7 mouse cellular contexts compared by ENCODE assay signal in the genomic region with DNA sequence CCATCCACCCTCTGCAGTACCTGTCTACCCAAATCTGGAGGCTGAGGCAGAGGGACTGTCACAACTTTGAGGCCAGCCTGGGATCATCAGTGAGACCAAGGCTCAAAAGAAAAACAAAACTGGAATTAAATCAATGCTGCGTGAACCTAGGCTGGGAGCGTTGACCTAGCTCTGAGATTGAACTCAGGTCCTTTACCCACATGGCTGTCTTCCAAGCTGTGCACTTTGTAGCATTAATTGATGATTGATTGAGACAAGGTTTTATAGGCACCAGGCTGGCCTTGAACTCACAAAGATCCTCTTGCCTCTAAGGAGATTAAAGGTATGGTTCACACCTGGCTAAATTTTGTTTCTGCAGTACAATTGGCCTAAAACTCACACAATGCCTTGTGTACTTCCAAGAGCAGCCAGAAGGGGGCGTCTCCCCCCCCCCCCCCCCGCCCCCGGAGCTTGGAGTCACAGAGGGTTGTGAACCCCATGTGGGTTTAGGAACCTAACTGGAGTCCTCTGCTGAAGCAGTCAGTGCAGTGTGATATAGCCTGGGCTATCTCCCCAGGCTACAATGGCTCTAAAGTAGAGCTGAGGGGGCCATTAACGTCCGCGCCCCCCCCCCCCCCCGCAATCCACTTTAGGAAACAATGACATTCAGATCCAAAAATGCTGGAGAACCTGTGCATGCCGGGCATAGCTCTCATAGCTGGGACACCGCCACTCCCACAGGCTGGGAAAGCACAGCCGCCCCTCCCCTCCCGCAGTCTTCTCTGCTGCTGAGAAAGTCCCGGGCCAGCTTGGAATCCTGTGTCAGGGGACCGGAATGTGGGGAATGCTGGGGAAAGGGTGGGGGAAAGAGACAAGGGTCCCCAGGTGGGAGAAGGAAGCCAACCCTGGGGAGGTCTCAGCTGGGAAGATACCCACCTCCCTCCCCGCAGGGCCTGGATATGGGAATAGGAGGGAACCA. TPM values are rescaled to one million over a fixed set of nuclear protein-coding genes. Genes with fewer than 3 reads are reported as not detected.
DNase-seq lines count a peak whose midpoint lies in the region; ATAC-seq and TF ChIP-seq lines count a peak whose summit lies in the region.

No protein-coding gene starts in this region.

- H3K27me3 ChIP-seq in CH12.LX (replicated peaks), result no peaks in the 10 kb centered on the region
- peaks cover 5% of the 10 kb centered on the region; the same call in 1 of the 2 replicates for H3K27me3 ChIP-seq in forebrain, embryonic 13.5 days
- H3K27me3 ChIP-seq in intestine, embryonic 16.5 days (replicated peaks; ENCODE audit: control insufficient read depth, insufficient read depth, low read length), result no peaks in the 10 kb centered on the region
- no peaks in the 10 kb centered on the region for H3K27me3 ChIP-seq in stomach, embryonic 16.5 days (ENCODE audit: control insufficient read depth, insufficient read depth, low read length)

- H3K4me3 ChIP-seq in CH12.LX (replicated peaks in 1 of 3; ENCODE audit: low read depth in 2 of 3, low read length in 2 of 3, poor library complexity in 1 of 3), result no peak overlapping the region
- H3K4me3 ChIP-seq in forebrain, embryonic 13.5 days, result no peak overlapping the region
- no peak overlapping the region for H3K4me3 ChIP-seq in intestine, embryonic 16.5 days (ENCODE audit: low read length)
- H3K4me3 ChIP-seq in stomach, embryonic 16.5 days (replicated peaks; ENCODE audit: low read length), result no peak overlapping the region

- H3K36me3 ChIP-seq in CH12.LX (replicated peaks in 1 of 2; ENCODE audit: control insufficient read depth in 1 of 2, insufficient read depth in 1 of 2, low read length in 1 of 2), result no peaks in the 10 kb centered on the region
- no peaks in the 10 kb centered on the region for H3K36me3 ChIP-seq in forebrain, embryonic 13.5 days (ENCODE audit: poor library complexity, severe bottlenecking)
- no peaks in the 10 kb centered on the region for H3K36me3 ChIP-seq in intestine, embryonic 16.5 days (ENCODE audit: control insufficient read depth, insufficient read depth, low read length)
- no peaks in the 10 kb centered on the region for H3K36me3 ChIP-seq in stomach, embryonic 16.5 days (ENCODE audit: control insufficient read depth, insufficient read depth, low read length)

- peak; percentile 44 for DNase-seq in 416B (ENCODE audit: low read depth)
- DNase-seq in CH12.LX (ENCODE audit: extremely low read depth), result no peak
- DNase-seq in lung, adult 18-20 months, result peak; percentile 91 to 92

- WGBS in forebrain, embryonic 13.5 days, result 13% methylated on average over 16 of the region's 16 CpGs
- 13% methylated on average over 16 of the region's 16 CpGs for WGBS in intestine, embryonic 16.5 days
- WGBS in stomach, embryonic 16.5 days, result 13% methylated on average over 15 of the region's 16 CpGs

- peak; percentile 54 to 65 for TF ChIP-seq CTCF in CH12.LX (conservative IDR thresholded peaks at IDR 0.05 in 1 of 2, IDR thresholded peaks at IDR 0.05 in 1 of 2; ENCODE audit: low read depth in 2 of 2, low read length in 2 of 2)

- peak; percentile 57; the same call in 1 of the 2 replicates for ATAC-seq in forebrain, embryonic 13.5 days
- peak; percentile 60 for ATAC-seq in intestine, embryonic 16.5 days
- ATAC-seq in stomach, embryonic 16.5 days (ENCODE audit: insufficient read depth, low FRiP score), result peak; percentile 62; the same call in 1 of the 2 replicates
- ATAC-seq in monocyte, adult 5-6 weeks (replicated peaks; ENCODE audit: insufficient number of reproducible peaks, low FRiP score, low TSS enrichment, poor library complexity, severe bottlenecking), result no peak

- peaks cover 20 to 46% of the 10 kb centered on the region in 2 experiments for H3K4me1 ChIP-seq in CH12.LX (ENCODE audit: control insufficient read depth in 1 of 2, insufficient read depth in 2 of 2)
- H3K4me1 ChIP-seq in forebrain, embryonic 13.5 days, result peaks cover 9% of the 10 kb centered on the region; the same call in 1 of the 2 replicates
- H3K4me1 ChIP-seq in intestine, embryonic 16.5 days (ENCODE audit: control insufficient read depth, insufficient read depth, low read length), result peaks cover 29% of the 10 kb centered on the region
- peaks cover 34% of the 10 kb centered on the region for H3K4me1 ChIP-seq in stomach, embryonic 16.5 days (ENCODE audit: control insufficient read depth, insufficient read depth, low read length)

- no peak for TF ChIP-seq POLR2A in CH12.LX (IDR thresholded peaks at IDR 0.05; ENCODE audit: low read depth, low read length)

- no peak for TF ChIP-seq EP300 in CH12.LX (IDR thresholded peaks at IDR 0.05; ENCODE audit: low read length)

- dilution Hi-C loops in CH12.LX (cut with MboI; ENCODE audit: extremely low pct_ligation_motif_present, extremely low pct_unique_long_range_greater_than_20kb, low sequenced_read_pairs), result no loop called here

- H3K27ac ChIP-seq in CH12.LX (ENCODE audit: insufficient read depth, low read depth), result no peak overlapping the region
- H3K27ac ChIP-seq in forebrain, embryonic 13.5 days, result no peak overlapping the region
- H3K27ac ChIP-seq in intestine, embryonic 16.5 days (ENCODE audit: low read length), result peak overlapping the region; percentile 88
- H3K27ac ChIP-seq in stomach, embryonic 16.5 days (ENCODE audit: low read length), result peak overlapping the region; percentile 86

- no peak overlapping the region for H3K4me2 ChIP-seq in CH12.LX (ENCODE audit: insufficient read depth, low read depth, poor library complexity, severe bottlenecking)
- no peak overlapping the region for H3K4me2 ChIP-seq in forebrain, embryonic 13.5 days
- H3K4me2 ChIP-seq in intestine, embryonic 16.5 days (ENCODE audit: low read depth, low read length), result no peak overlapping the region
- H3K4me2 ChIP-seq in stomach, embryonic 16.5 days (ENCODE audit: low read depth, low read length), result 0 out of 2 replicates have a peak overlapping the region, but pooled peaks have one; percentile 12

- no peaks in the 10 kb centered on the region for H3K79me2 ChIP-seq in CH12.LX (replicated peaks; ENCODE audit: control insufficient read depth, extremely low read depth, insufficient read depth, poor library complexity, severe bottlenecking)

- H3K9me3 ChIP-seq in CH12.LX (replicated peaks; ENCODE audit: low read length), result no peaks in the 10 kb centered on the region
- no peaks in the 10 kb centered on the region for H3K9me3 ChIP-seq in forebrain, embryonic 13.5 days (replicated peaks)
- H3K9me3 ChIP-seq in intestine, embryonic 16.5 days (ENCODE audit: control insufficient read depth, low read length), result no peaks in the 10 kb centered on the region
- no peaks in the 10 kb centered on the region for H3K9me3 ChIP-seq in stomach, embryonic 16.5 days (replicated peaks; ENCODE audit: control insufficient read depth, low read length)

- peak; percentile 10 for TF ChIP-seq RAD21 in CH12.LX (IDR thresholded peaks at IDR 0.05; ENCODE audit: low read depth, low read length)

- H3K9ac ChIP-seq in CH12.LX (ENCODE audit: insufficient read depth, low read depth), result no peak overlapping the region
- 0 out of 2 replicates have a peak overlapping the region, but pooled peaks have one; percentile 34 for H3K9ac ChIP-seq in forebrain, embryonic 13.5 days
- no peak overlapping the region for H3K9ac ChIP-seq in intestine, embryonic 16.5 days (ENCODE audit: low read depth, low read length)
- H3K9ac ChIP-seq in stomach, embryonic 16.5 days (ENCODE audit: low read length), result no peak overlapping the region; the same call in 1 of the 2 replicates

- in situ Hi-C loops in CH12.LX (cut with MboI; ENCODE audit: low pct_ligation_motif_present, low pct_unique_long_range_greater_than_20kb, low sequenced_read_pairs), result no loop called here

TF ChIP-seq in CH12.LX, 34 proteins besides CTCF, POLR2A, EP300 and RAD21:
- TF ChIP-seq SMC3 (IDR thresholded peaks at IDR 0.05; ENCODE audit: low read depth, low read length) (peak; percentile 57), UBTF (IDR thresholded peaks at IDR 0.05; ENCODE audit: low read depth, low read length) (no peak)

RNA-seq across cellular contexts. Expression of gene Gadd45b, which starts 31.0 kb away (rescaled TPM):
- total RNA-seq in CH12.LX (2012; rRNA removed) (36.2 and 52.5 TPM in 2 replicates), CH12.LX (2014; rRNA removed) (19.3 and 24.4 TPM in 2 replicates)
- polyA plus RNA-seq in CH12.LX (2012; ENCODE audit: insufficient read length, low read depth), result 14.9 and 16.4 TPM in 2 replicates
- 4.9 and 5.1 TPM in 2 replicates for polyA plus RNA-seq in forebrain, embryonic 13.5 days (2015; fragmentation: Nextera tagmentation; extraction: Ambion mirVana)
- 26.5 and 29.1 TPM in 2 replicates for polyA plus RNA-seq in intestine, embryonic 16.5 days (2015; fragmentation: Nextera tagmentation; extraction: Ambion mirVana)
- polyA plus RNA-seq in stomach, embryonic 16.5 days (2015; fragmentation: Nextera tagmentation; extraction: Ambion mirVana), result 34.8 and 40.9 TPM in 2 replicates
- 18.9 to 25.8 TPM (median 22.5 TPM) in 3 replicates for total RNA-seq in monocyte, adult 5-6 weeks (2017)

RNA-seq across cellular contexts. Expression of gene Lmnb2, which starts 42.8 kb away (rescaled TPM):
- total RNA-seq in CH12.LX (2012; rRNA removed), result 23.6 and 25.8 TPM in 2 replicates
- total RNA-seq in CH12.LX (2014; rRNA removed), result 22.2 and 23.7 TPM in 2 replicates
- 20.7 and 23.6 TPM in 2 replicates for polyA plus RNA-seq in CH12.LX (2012; ENCODE audit: insufficient read length, low read depth)
- 54.0 and 54.9 TPM in 2 replicates for polyA plus RNA-seq in forebrain, embryonic 13.5 days (2015; fragmentation: Nextera tagmentation; extraction: Ambion mirVana)
- 38.6 and 41.0 TPM in 2 replicates for polyA plus RNA-seq in intestine, embryonic 16.5 days (2015; fragmentation: Nextera tagmentation; extraction: Ambion mirVana)
- 43.4 and 43.9 TPM in 2 replicates for polyA plus RNA-seq in stomach, embryonic 16.5 days (2015; fragmentation: Nextera tagmentation; extraction: Ambion mirVana)
- 2.3 to 8.5 TPM (median 3.8 TPM) in 3 replicates for total RNA-seq in monocyte, adult 5-6 weeks (2017)

RNA-seq across cellular contexts. Expression of gene Gng7, which starts 53.9 kb away (rescaled TPM):
- total RNA-seq in CH12.LX (2012; rRNA removed) (0.46 and 0.47 TPM in 2 replicates), CH12.LX (2014; rRNA removed) (not detected in 2 replicates)
- polyA plus RNA-seq in CH12.LX (2012; ENCODE audit: insufficient read length, low read depth), result 0.24 and 0.68 TPM in 2 replicates
- 14.8 and 17.6 TPM in 2 replicates for polyA plus RNA-seq in forebrain, embryonic 13.5 days (2015; fragmentation: Nextera tagmentation; extraction: Ambion mirVana)
- polyA plus RNA-seq in intestine, embryonic 16.5 days (2015; fragmentation: Nextera tagmentation; extraction: Ambion mirVana), result 3.6 and 4.0 TPM in 2 replicates
- 5.2 and 6.1 TPM in 2 replicates for polyA plus RNA-seq in stomach, embryonic 16.5 days (2015; fragmentation: Nextera tagmentation; extraction: Ambion mirVana)
- total RNA-seq in monocyte, adult 5-6 weeks (2017), result 0.10 TPM in 1 of 3 replicates, not detected in the others

Comparison
In these comparisons a context has a peak if more than half of its experiments do, and no peak if none do; other contexts are left out.
1. H3K27ac ChIP-seq: peak in intestine, embryonic 16.5 days (single experiment) and stomach, embryonic 16.5 days (single experiment); none in CH12.LX (single experiment) and forebrain, embryonic 13.5 days (single experiment).